Mouse (Mus musculus) megakaryocyte, adult 5-6 weeks (primary cell): Measurements from ENCODE around the gene Aanat. TPM values are rescaled to one million over a fixed set of nuclear protein-coding genes. Genes with fewer than 3 reads are reported as not detected.

Experiments used
- ATAC-seq: 2 replicates; pipeline ENCODE4 v1.8.0; 2016; ENCODE audit warnings: mild to moderate bottlenecking, inconsistent platforms; ENCODE audit not compliant: poor library complexity, severe bottlenecking
- total RNA-seq, 2 experiments: library from RNA; stranded (forward) in 1 of 2; stranded (reverse) in 1 of 2; fragments of 153-499, 151-499 nt in 1 of 2; fragments of 221-1000, 200-1000 nt in 1 of 2; gene quantifications; 2 replicates each; pipeline versions ENCODE4 v1.2.3 to v1.2.4; 2015 to 2017

The Aanat gene
- total RNA-seq, 2 experiments from 2014 or later: not detected

- ATAC-seq: no peak
These were observed 11.7 kb upstream of the Aanat start for GRCm38 (mm10) chr11:116574486-116574885.

DNA sequence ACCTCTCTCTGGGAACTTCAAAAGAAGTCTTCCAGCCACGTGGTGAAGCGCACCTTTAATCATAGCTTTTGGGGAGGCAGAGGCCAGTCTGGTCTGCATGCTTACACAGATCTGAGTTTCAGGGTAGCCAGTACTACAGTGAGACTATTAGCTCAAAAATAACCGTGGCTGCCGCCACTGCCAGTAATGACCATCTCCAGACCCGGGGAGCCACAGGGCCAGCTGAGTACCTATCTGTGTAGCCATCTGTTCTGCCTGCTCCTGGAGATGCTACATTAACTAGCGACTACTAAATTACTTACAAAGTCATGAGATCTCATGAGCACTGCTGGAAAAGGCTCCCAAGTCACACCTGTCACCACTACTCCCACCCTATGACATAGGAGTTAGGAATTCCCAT is 11.2 kb upstream of the Aanat start:
- no peak for ATAC-seq

- ATAC-seq: no peak
These were observed 10.8 kb upstream of the Aanat start for GRCm38 (mm10) chr11:116575396-116575795.

GRCm38 (mm10) chr11:116579280-116579679 is 7.0 kb upstream of the Aanat start:
- no peak for ATAC-seq

- no peak for ATAC-seq
These were observed 6.1 kb upstream of the Aanat start for GRCm38 (mm10) chr11:116580031-116580652.

DNA sequence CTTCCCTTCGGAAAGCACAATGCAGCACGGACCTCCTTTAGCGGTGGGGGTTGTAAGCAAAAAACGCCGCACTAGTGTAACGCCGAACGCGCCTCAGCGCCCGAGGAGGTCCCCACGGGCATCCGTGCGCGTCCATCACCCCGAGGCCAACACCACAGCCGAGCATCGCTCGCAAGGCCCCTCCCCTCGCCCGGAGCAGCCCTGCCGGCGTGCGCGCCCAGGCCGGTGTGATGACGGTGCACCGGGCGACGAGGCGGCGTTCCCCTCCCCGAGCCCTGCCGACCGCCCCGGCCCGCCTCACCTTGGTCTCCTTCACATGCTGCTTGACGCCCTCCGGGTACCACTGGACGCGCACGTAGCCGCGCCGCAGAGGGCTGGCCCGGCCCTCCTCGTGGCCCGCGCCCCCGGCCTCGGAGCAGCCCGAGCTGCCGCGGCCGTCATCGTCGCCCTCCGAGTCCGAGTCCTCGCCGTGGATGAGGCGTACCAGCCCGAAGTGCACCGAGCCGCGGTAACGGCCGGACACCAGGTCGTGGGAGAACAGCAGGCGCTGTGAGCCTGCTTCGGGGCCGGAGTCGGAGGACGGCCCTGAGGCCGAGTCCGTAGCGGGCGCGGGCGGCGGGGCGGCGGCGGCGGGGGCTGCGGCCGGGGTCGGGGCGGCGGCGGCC is 5.4 kb upstream of the Aanat start:
- peak; percentile 73 for ATAC-seq

- ATAC-seq: peak; percentile 98
These were observed 4.8 kb upstream of the Aanat start, which contains the start of gene Ube2o for GRCm38 (mm10) chr11:116581376-116581814. Ube2o (minus strand) TSS chr11:116581447.

- ATAC-seq: no peak
These were observed 550 bp upstream of the Aanat start for GRCm38 (mm10) chr11:116585682-116586081.

DNA sequence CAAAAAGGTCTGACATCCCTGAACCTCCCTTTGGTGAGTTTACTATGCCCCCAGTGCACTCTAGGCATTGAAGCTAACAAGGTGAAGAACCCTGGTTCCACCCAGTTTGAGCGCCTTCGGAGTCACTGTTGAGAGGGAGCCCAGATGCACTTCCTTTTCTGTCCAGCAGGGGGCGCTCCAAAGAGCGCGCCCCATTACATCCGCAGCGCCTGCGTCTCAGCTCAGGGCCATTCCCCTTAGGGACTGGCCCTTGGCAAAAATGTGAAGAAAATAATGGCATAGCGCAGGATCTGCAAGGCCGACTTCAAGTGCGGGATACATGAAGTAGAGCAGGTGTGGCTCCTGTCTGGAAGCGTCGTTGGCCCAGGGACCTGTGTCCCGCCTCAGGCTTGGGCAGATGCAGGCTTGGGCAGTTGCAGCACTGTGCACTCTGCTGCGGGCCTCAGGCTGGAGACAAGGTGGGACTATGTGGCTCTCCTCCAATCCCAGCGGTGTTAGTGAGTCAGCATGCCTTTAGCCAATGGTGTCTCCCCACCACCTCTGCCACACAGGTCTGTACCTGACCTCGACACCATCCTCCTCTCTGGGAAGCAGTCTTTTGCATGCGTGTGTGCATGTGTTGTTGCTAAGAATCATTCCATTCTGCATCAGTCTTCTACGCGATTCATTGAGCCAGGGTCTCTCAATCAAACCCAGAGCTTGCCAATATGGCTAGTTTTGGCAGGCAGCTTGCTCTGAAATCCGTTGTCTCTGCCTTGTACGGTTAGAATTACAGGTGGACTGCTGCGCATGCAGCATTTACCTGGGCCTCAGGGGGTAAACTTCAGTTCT is 784 bp downstream of the Aanat start:
- ATAC-seq: peak; percentile 96

DNA sequence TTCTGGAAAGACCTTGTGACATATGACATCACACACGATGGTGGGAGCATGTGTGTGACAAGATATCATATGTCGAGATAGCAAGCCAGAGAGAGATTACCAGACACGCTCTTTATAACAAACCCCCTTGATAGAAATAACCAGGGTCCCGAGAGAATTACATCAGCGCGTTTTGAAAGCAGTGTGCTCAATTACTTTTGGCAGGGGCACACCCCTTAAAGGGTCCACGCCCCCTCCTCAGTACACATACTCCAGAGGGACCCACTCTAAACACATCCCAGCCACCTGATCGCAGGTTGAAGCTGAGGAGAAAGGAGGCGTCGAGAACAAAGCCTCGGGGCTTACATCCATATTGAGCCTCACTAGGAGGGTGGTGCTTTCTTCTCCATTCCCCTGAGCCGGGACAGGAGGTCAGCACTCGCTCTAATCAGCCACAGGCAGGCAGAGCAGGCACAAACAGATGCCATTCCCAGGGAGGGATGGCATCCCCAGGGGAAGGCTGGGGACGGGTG is 2.8 kb downstream of the Aanat start:
- ATAC-seq: no peak

- ATAC-seq: no peak
These were observed 3.3 kb downstream of the Aanat start for GRCm38 (mm10) chr11:116589574-116589973.

DNA sequence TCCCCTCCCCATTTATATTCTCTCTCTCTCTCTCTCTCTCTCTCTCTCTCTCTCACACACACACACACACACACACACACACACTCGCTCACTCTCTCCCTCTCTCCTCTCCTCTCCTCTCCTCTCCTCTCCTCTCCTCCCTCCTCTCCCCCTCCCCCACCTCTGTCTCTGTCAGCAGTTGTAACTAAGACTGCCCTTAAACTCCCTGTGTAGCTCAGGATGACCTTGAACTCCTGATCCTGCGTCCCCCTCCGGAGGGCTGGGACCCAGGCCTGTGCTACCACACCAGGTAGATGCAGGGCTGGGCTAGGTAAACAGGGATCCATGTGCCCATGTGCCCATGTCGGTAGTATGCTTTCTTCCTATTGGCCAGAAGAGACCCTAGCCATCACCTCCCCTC is 5.4 kb downstream of the Aanat start:
- ATAC-seq: no peak

DNA sequence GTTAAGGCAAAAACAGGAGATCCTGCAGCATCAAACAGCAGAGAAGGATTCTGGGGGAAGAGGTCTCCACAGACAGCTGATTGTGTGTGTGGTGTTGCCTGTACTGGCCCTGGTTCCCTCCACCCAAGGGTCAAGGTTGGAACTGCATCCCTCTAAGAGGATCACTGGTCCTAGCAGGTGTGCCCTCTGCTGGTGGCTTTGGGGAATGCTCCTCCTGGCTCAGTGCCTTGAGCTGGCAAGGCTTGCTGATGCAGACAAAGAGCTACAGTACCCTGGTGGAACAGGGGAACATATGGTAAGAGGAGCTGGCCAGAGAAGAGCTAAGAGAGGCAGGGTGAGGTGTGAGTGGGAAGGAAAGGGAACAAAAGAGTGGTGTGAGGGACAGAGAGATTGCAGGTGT is 6.2 kb downstream of the Aanat start:
- ATAC-seq: peak; percentile 98

- ATAC-seq: no peak
These were observed 7.1 kb downstream of the Aanat start for GRCm38 (mm10) chr11:116593345-116593744.

DNA sequence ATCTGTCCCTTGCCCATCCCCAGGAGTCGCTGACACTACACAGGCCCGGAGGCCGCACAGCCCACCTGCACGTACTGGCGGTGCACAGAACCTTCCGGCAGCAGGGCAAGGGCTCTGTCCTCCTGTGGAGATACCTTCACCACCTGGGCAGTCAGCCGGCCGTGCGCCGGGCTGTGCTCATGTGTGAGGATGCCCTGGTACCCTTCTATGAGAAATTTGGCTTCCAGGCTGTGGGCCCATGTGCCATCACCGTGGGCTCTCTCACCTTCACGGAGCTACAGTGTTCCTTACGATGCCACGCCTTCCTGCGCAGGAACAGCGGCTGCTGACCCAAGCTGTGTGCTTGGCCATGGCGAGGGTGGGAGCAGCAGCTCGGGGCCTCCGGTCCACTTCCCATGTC is 10.5 kb downstream of the Aanat start:
- no peak for ATAC-seq

DNA sequence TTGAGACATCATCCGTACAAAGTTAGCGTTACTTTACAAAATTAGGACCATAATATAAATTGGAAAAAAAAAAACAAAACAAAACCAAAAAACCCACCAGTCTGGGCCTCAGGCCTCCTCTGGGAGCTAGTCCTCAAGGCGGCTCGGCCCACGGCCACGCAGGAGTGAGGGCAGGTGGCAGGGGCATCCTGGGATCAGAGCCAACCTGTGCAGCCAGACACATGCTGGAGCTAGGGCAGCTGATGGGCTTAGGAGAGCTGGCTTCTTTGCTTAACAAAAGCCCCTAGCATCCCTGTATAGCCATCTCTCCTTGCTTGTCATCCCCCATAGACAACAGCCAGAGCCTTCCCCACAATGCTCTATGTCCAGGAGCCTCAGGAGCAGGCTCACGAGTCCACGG is 12.0 kb downstream of the Aanat start:
- ATAC-seq: no peak

GRCm38 (mm10) chr11:116599230-116599629 is 13.0 kb downstream of the Aanat start:
- ATAC-seq: no peak

GRCm38 (mm10) chr11:116601166-116601565 is 14.9 kb downstream of the Aanat start:
- no peak for ATAC-seq

GRCm38 (mm10) chr11:116602043-116602442 is 15.8 kb downstream of the Aanat start:
- no peak for ATAC-seq

DNA sequence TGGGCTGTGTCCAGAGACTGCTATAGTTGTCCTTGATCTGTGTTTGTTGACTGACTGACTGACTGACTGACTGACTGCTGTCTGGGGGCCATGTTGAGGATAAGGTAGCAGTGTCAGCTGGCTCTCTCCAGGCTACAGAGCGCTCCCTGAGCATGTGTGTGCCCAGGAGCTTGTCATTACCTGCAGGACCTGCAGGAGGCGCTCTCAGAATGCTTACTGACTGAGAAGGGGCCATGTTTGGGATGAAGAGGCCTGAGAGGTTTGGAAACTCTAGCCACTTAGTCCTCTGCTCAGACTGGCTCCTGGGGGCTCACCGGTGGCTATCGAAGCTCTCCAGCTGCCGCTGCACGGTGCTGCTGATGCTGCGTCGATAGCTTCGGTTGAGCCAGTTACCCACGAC is 17.1 kb downstream of the Aanat start:
- ATAC-seq: peak; percentile 73

DNA sequence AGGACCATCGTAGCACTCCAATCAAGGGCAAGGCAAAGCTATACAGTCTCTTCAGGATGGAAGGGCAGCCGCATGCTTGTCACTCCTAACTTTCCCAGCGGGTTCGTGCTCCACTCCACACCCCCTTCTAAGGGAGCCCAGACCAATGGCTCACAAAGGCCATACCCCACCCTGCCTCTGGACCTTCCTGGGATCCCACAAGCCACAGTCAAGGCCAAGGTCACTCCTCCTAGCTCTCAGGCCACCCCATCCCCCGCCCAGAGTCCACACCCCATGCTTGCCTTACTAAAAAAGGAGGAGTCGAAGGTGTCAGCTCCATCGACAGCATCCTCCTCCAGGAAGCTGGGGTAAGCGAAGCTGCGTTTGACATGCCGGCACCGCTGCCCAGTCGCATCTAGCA is 17.9 kb downstream of the Aanat start:
- ATAC-seq: no peak
